Mouse (Mus musculus) bone marrow macrophage, adult 2 months (primary cell): Measurements from ENCODE around the gene Ctnnd2. TPM values are rescaled to one million over a fixed set of nuclear protein-coding genes. Genes with fewer than 3 reads are reported as not detected.

ENCODE experiments used
- H3K27ac ChIP-seq: 2 replicates; pipeline ENCODE4 v1.5.1; 2012; ENCODE audit warnings: low read depth, low read length; ENCODE audit not compliant: insufficient read depth
- H3K4me1 ChIP-seq: 2 replicates; pipeline ENCODE4 v1.6.1; 2012; ENCODE audit warnings: low read length; ENCODE audit not compliant: control insufficient read depth, insufficient read depth
- H3K4me3 ChIP-seq: 2 replicates; pipeline ENCODE4 v1.5.1; 2012; ENCODE audit warnings: mild to moderate bottlenecking, low read length, moderate library complexity; ENCODE audit not compliant: insufficient read depth
- CTCF ChIP-seq: IDR thresholded peaks from 2 replicates; pipeline ENCODE4 v1.5.1; 2012; ENCODE audit warnings: low read depth, mild to moderate bottlenecking, low read length, moderate library complexity
- POLR2A ChIP-seq: IDR thresholded peaks from 2 replicates; pipeline ENCODE4 v1.6.1; 2012; ENCODE audit warnings: mild to moderate bottlenecking, low read depth, low read length, borderline replicate concordance
- polyA plus RNA-seq: library from polyadenylated mRNA; stranded (reverse); fragments of >200 nt; gene quantifications from 2 replicates; pipeline ENCODE4 v1.2.4, GENCODE M21; 2012; ENCODE audit not compliant: missing spikeins, insufficient read depth, insufficient read length

The Ctnnd2 gene
- polyA plus RNA-seq, 1 experiment: 0.58 TPM

- Histone ChIP-seq H3K4me1 (no peaks in the 10 kb centered on the region), H3K27ac (no peak overlapping the region), H3K4me3 (no peak overlapping the region)
- TF ChIP-seq POLR2A: no peak
- TF ChIP-seq CTCF: no peak
Measured at GRCm38 (mm10) chr15:30553910-30554406, 381.6 kb downstream of the Ctnnd2 start.

GRCm38 (mm10) chr15:30555787-30556186 is 383.4 kb downstream of the Ctnnd2 start:
- Histone ChIP-seq H3K4me3 (no peak overlapping the region), H3K4me1 (no peaks in the 10 kb centered on the region), H3K27ac (no peak overlapping the region)
- no peak for TF ChIP-seq CTCF
- no peak for TF ChIP-seq POLR2A

- Histone ChIP-seq H3K27ac (no peak overlapping the region), H3K4me3 (no peak overlapping the region), H3K4me1 (peaks cover 3% of the 10 kb centered on the region)
- TF ChIP-seq CTCF (no peak), POLR2A (no peak)
Measured at GRCm38 (mm10) chr15:30562375-30562774, 390.0 kb downstream of the Ctnnd2 start.

GRCm38 (mm10) chr15:30564594-30564993 is 392.2 kb downstream of the Ctnnd2 start:
- H3K4me3 ChIP-seq: no peak overlapping the region
- H3K27ac ChIP-seq: no peak overlapping the region
- TF ChIP-seq CTCF (no peak), POLR2A (no peak)

GRCm38 (mm10) chr15:30570254-30570800 is 397.9 kb downstream of the Ctnnd2 start:
- Histone ChIP-seq H3K27ac (no peak overlapping the region), H3K4me1 (peaks cover 18% of the 10 kb centered on the region), H3K4me3 (no peak overlapping the region)
- TF ChIP-seq CTCF: no peak
- TF ChIP-seq POLR2A: no peak

More at GRCm38 (mm10) chr15:30564594-30564993, 392.2 kb downstream of the Ctnnd2 start:
- H3K4me1 ChIP-seq: peaks cover 7% of the 10 kb centered on the region

GRCm38 (mm10) chr15:30587446-30587845 is 415.1 kb downstream of the Ctnnd2 start:
- Histone ChIP-seq H3K4me1 (no peaks in the 10 kb centered on the region), H3K4me3 (no peak overlapping the region), H3K27ac (no peak overlapping the region)
- TF ChIP-seq CTCF (no peak), POLR2A (no peak)

GRCm38 (mm10) chr15:30590865-30591264 is 418.5 kb downstream of the Ctnnd2 start:
- no peak overlapping the region for H3K4me3 ChIP-seq
- TF ChIP-seq CTCF (no peak), POLR2A (no peak)
- H3K27ac ChIP-seq: no peak overlapping the region
- H3K4me1 ChIP-seq: no peaks in the 10 kb centered on the region

GRCm38 (mm10) chr15:30595507-30595906 is 423.1 kb downstream of the Ctnnd2 start:
- no peak overlapping the region for H3K27ac ChIP-seq
- no peaks in the 10 kb centered on the region for H3K4me1 ChIP-seq
- no peak overlapping the region for H3K4me3 ChIP-seq
- TF ChIP-seq POLR2A: no peak
- TF ChIP-seq CTCF: no peak

- Histone ChIP-seq H3K4me1 (peaks cover 40% of the 10 kb centered on the region), H3K4me3 (no peak overlapping the region), H3K27ac (peak overlapping the region; percentile 88)
- no peak for TF ChIP-seq POLR2A
Measured at GRCm38 (mm10) chr15:30610613-30611012, 438.2 kb downstream of the Ctnnd2 start.

- no peak for TF ChIP-seq CTCF
- no peak for TF ChIP-seq POLR2A
- Histone ChIP-seq H3K27ac (no peak overlapping the region), H3K4me3 (no peak overlapping the region), H3K4me1 (peaks cover 22% of the 10 kb centered on the region)
Measured at GRCm38 (mm10) chr15:30615451-30615850, 443.1 kb downstream of the Ctnnd2 start.

GRCm38 (mm10) chr15:30616861-30617260 is 444.5 kb downstream of the Ctnnd2 start:
- Histone ChIP-seq H3K4me3 (no peak overlapping the region), H3K4me1 (peaks cover 15% of the 10 kb centered on the region), H3K27ac (no peak overlapping the region)
- TF ChIP-seq CTCF: no peak
- TF ChIP-seq POLR2A: no peak

GRCm38 (mm10) chr15:30617932-30618331 is 445.5 kb downstream of the Ctnnd2 start:
- TF ChIP-seq POLR2A (no peak), CTCF (no peak)
- no peak overlapping the region for H3K27ac ChIP-seq
- no peak overlapping the region for H3K4me3 ChIP-seq
- H3K4me1 ChIP-seq: peaks cover 15% of the 10 kb centered on the region
